Mouse (Mus musculus) hindbrain, embryonic 11.5 days (tissue): Measurements from ENCODE around the gene Thrap3. TPM values are rescaled to one million over a fixed set of nuclear protein-coding genes. Genes with fewer than 3 reads are reported as not detected.
A peak's percentile ranks its signal among the peaks of the same experiment; 100 is the strongest.

Experiments used
- ATAC-seq: fragments of 200-750 bp; cut with Nextera tagmentation; 2 replicates; pipeline ENCODE4 v1.8.0; 2017; ENCODE audit warnings: mild to moderate bottlenecking, moderate TSS enrichment, moderate library complexity; ENCODE audit not compliant: low FRiP score
- DNase-seq: peaks from one replicate; pipeline ENCODE4 v3.0.0-alpha.2; 2015; ENCODE audit warnings: low spot score
- H3K27ac ChIP-seq: fragments of 300-500 bp; sonication (generic); 2 replicates; pipeline ENCODE4 v1.5.1; 2014; ENCODE audit warnings: mild to moderate bottlenecking, low read depth, low read length
- H3K27me3 ChIP-seq: fragments of 300-500 bp; sonication (generic); 2 replicates; pipeline ENCODE4 v1.6.1; 2014; ENCODE audit warnings: mild to moderate bottlenecking, low read length, moderate library complexity, mixed read lengths; ENCODE audit not compliant: control insufficient read depth, insufficient read depth
- H3K36me3 ChIP-seq: fragments of 300-500 bp; sonication (generic); 2 replicates; pipeline ENCODE4 v1.6.1; 2014; ENCODE audit warnings: mild to moderate bottlenecking, low read length, moderate library complexity, mixed read lengths; ENCODE audit not compliant: control insufficient read depth, insufficient read depth
- H3K4me1 ChIP-seq: fragments of 300-500 bp; sonication (generic); replicated peaks from 2 replicates; pipeline ENCODE4 v1.6.1; 2014; ENCODE audit warnings: low read length, mixed read lengths; ENCODE audit not compliant: control insufficient read depth, insufficient read depth
- H3K4me2 ChIP-seq: fragments of 300-500 bp; sonication (generic); replicated peaks from 2 replicates; pipeline ENCODE4 v1.6.1; 2014; ENCODE audit warnings: mild to moderate bottlenecking, low read depth, low read length
- H3K4me3 ChIP-seq: fragments of 300-500 bp; sonication (generic); 2 replicates; pipeline ENCODE4 v1.5.1; 2014; ENCODE audit warnings: low read depth, low read length
- H3K9ac ChIP-seq: fragments of 300-500 bp; sonication (generic); 2 replicates; pipeline ENCODE4 v1.6.1; 2014; ENCODE audit warnings: low read depth, low read length
- H3K9me3 ChIP-seq: fragments of 300-500 bp; sonication (generic); 2 replicates; pipeline ENCODE4 v1.6.1; 2016; ENCODE audit warnings: low read length; ENCODE audit not compliant: control insufficient read depth
- WGBS: fragments of 180-500 bp; shearing (Covaris S2); extraction: QIAGEN DNeasy Blood & Tissue Kit; methylation state at CpG from one replicate; pipeline ENCODE4 v1.1.7; 2014; 5-methylcytosine and 5-hydroxymethylcytosine counted together
- polyA plus RNA-seq: library from polyadenylated mRNA; unstranded; fragments of >200 nt; fragmentation: Nextera tagmentation; extraction: Ambion mirVana; gene quantifications from 2 replicates; pipeline ENCODE4 v1.2.1, GENCODE M21; 2014

The Thrap3 gene
- polyA plus RNA-seq, 1 experiment from 2014 or later: 228 TPM

- no peaks in the 10 kb centered on the region for H3K36me3 ChIP-seq
- DNase-seq (no peak), ATAC-seq (no peak)
- H3K9ac ChIP-seq: peak overlapping the region; percentile 56
- no peaks in the 10 kb centered on the region; the same call in 1 of the 2 replicates for H3K4me1 ChIP-seq
- WGBS: 72% methylated on average over 10 of the region's 10 CpGs
- H3K9me3 ChIP-seq: no peaks in the 10 kb centered on the region
- H3K27ac ChIP-seq: peak overlapping the region; percentile 68; the same call in 1 of the 2 replicates
- peak overlapping the region; percentile 37 for H3K4me2 ChIP-seq
- no peaks in the 10 kb centered on the region for H3K27me3 ChIP-seq
- H3K4me3 ChIP-seq: peak overlapping the region; percentile 76; the same call in 1 of the 2 replicates
Observed at GRCm38 (mm10) chr4:126203336-126203895, 856 bp upstream of the Thrap3 start.

- peak; percentile 57 for DNase-seq
- no peaks in the 10 kb centered on the region for H3K9me3 ChIP-seq
- ATAC-seq: no peak
- H3K4me2 ChIP-seq: peak overlapping the region; percentile 71
- H3K27me3 ChIP-seq: no peaks in the 10 kb centered on the region
- H3K4me1 ChIP-seq: no peaks in the 10 kb centered on the region; the same call in 1 of the 2 replicates
- H3K27ac ChIP-seq: peak overlapping the region; percentile 95
- no peaks in the 10 kb centered on the region for H3K36me3 ChIP-seq
- WGBS: under 1% methylated on average over 28 of the region's 28 CpGs
- peak overlapping the region; percentile 85 for H3K9ac ChIP-seq
- H3K4me3 ChIP-seq: peak overlapping the region; percentile 76
Observed at GRCm38 (mm10) chr4:126201514-126202302, 852 bp downstream of the Thrap3 start.

- Histone ChIP-seq H3K4me1 (no peaks in the 10 kb centered on the region; the same call in 1 of the 2 replicates), H3K27ac (no peak overlapping the region), H3K4me2 (peak overlapping the region; percentile 71), H3K9ac (no peak overlapping the region; the same call in 1 of the 2 replicates), H3K36me3 (no peaks in the 10 kb centered on the region), H3K9me3 (no peaks in the 10 kb centered on the region), H3K27me3 (no peaks in the 10 kb centered on the region), H3K4me3 (peak overlapping the region; percentile 76; the same call in 1 of the 2 replicates)
- ATAC-seq (no peak), DNase-seq (no peak)
- WGBS: 77% methylated on average over 2 of the region's 2 CpGs
Observed at GRCm38 (mm10) chr4:126200656-126201055, 1.9 kb downstream of the Thrap3 start.

GRCm38 (mm10) chr4:126200036-126200435 lies 2.5 kb downstream of the Thrap3 start:
- ATAC-seq: no peak
- peak overlapping the region; percentile 71; the same call in 1 of the 2 replicates for H3K4me2 ChIP-seq

GRCm38 (mm10) chr4:126199556-126199955 lies 3.0 kb downstream of the Thrap3 start:
- H3K27ac ChIP-seq: no peak overlapping the region
- no peaks in the 10 kb centered on the region; the same call in 1 of the 2 replicates for H3K4me1 ChIP-seq
- no peaks in the 10 kb centered on the region for H3K36me3 ChIP-seq
- H3K9ac ChIP-seq: no peak overlapping the region
- no peak overlapping the region for H3K4me3 ChIP-seq
- DNase-seq (no peak), ATAC-seq (no peak)
- H3K27me3 ChIP-seq: no peaks in the 10 kb centered on the region
- H3K4me2 ChIP-seq: no peak overlapping the region
- WGBS: 91% methylated on average over 6 of the region's 6 CpGs
- no peaks in the 10 kb centered on the region for H3K9me3 ChIP-seq

More at GRCm38 (mm10) chr4:126200036-126200435, 2.5 kb downstream of the Thrap3 start:
- H3K27ac ChIP-seq: no peak overlapping the region
- H3K27me3 ChIP-seq: no peaks in the 10 kb centered on the region
- no peak for DNase-seq
- H3K4me3 ChIP-seq: no peak overlapping the region
- no peaks in the 10 kb centered on the region; the same call in 1 of the 2 replicates for H3K4me1 ChIP-seq
- WGBS: 79% methylated on average over 1 of the region's 1 CpGs
- no peak overlapping the region for H3K9ac ChIP-seq
- H3K9me3 ChIP-seq: no peaks in the 10 kb centered on the region
- no peaks in the 10 kb centered on the region for H3K36me3 ChIP-seq

GRCm38 (mm10) chr4:126197485-126197884 lies 5.1 kb downstream of the Thrap3 start:
- Histone ChIP-seq H3K36me3 (no peaks in the 10 kb centered on the region), H3K4me3 (no peak overlapping the region), H3K27me3 (no peaks in the 10 kb centered on the region), H3K4me2 (no peak overlapping the region), H3K9me3 (no peaks in the 10 kb centered on the region), H3K4me1 (no peaks in the 10 kb centered on the region; the same call in 1 of the 2 replicates), H3K9ac (no peak overlapping the region), H3K27ac (no peak overlapping the region)
- 95% methylated on average over 3 of the region's 3 CpGs for WGBS
- ATAC-seq (no peak), DNase-seq (no peak)

GRCm38 (mm10) chr4:126194916-126195315 lies 7.6 kb downstream of the Thrap3 start:
- no peaks in the 10 kb centered on the region for H3K9me3 ChIP-seq
- WGBS: 100% methylated on average over 4 of the region's 4 CpGs
- no peak overlapping the region for H3K9ac ChIP-seq
- DNase-seq: no peak
- H3K4me3 ChIP-seq: no peak overlapping the region
- H3K27ac ChIP-seq: no peak overlapping the region
- H3K36me3 ChIP-seq: no peaks in the 10 kb centered on the region
- H3K4me1 ChIP-seq: no peaks in the 10 kb centered on the region
- no peaks in the 10 kb centered on the region for H3K27me3 ChIP-seq
- ATAC-seq: no peak
- no peak overlapping the region for H3K4me2 ChIP-seq

GRCm38 (mm10) chr4:126194216-126194615 lies 8.3 kb downstream of the Thrap3 start:
- Histone ChIP-seq H3K4me1 (no peaks in the 10 kb centered on the region), H3K27me3 (no peaks in the 10 kb centered on the region), H3K9ac (no peak overlapping the region), H3K4me2 (no peak overlapping the region), H3K9me3 (no peaks in the 10 kb centered on the region), H3K27ac (no peak overlapping the region), H3K36me3 (no peaks in the 10 kb centered on the region), H3K4me3 (no peak overlapping the region)
- DNase-seq (no peak), ATAC-seq (no peak)
